ENCODE assay signal across 19 mouse cellular contexts in the genomic region with DNA sequence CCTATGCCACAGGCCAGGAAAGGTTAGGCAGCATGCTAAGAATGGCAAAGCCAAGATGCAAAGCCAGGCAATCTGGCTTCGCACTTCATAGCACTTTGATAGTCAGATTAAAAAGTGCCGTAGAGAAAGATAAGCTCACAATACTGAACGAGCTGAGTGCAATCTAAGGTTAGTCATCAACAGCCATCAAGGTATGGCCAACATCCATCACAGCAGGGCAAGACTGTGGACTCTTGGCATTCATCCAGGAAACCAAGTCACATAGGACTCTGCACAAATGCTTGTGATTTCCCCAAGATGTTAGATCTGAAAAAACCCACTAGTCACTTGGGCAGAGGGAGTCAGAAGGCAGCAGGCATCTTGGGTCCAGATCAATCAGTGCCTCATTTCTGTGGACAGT. TPM values are rescaled to one million over a fixed set of nuclear protein-coding genes. Genes with fewer than 3 reads are reported as not detected.
DNase-seq lines count a peak whose midpoint lies in the region; ATAC-seq lines count a peak whose summit lies in the region.
"Had no signal": no experiment of that assay in that cellular context is flagged by ENCODE, and none has a peak within 500 bp of the region (broad histone marks: within the 10 kb centered on the region; RNA-seq: fewer than 3 reads in every experiment).

No protein-coding gene starts in this region.

- H3K9ac ChIP-seq in kidney, embryonic 15.5 days: no peak overlapping the region
- H3K9ac ChIP-seq in kidney, embryonic 14.5 days (ENCODE audit: low read depth, low read length): no peak overlapping the region
- H3K9ac ChIP-seq in intestine, embryonic 16.5 days (ENCODE audit: low read depth, low read length): no peak overlapping the region
- H3K9ac ChIP-seq: embryonic facial prominence, embryonic 12.5 days; forebrain, embryonic 13.5 days; forebrain, embryonic 15.5 days had no signal

- H3K9me3 ChIP-seq in kidney, embryonic 15.5 days (replicated peaks): no peaks in the 10 kb centered on the region
- H3K9me3 ChIP-seq in kidney, embryonic 14.5 days (ENCODE audit: control insufficient read depth, low read length): no peaks in the 10 kb centered on the region
- H3K9me3 ChIP-seq in intestine, embryonic 16.5 days (ENCODE audit: control insufficient read depth, low read length): no peaks in the 10 kb centered on the region
- H3K9me3 ChIP-seq: embryonic facial prominence, embryonic 10.5 days; embryonic facial prominence, embryonic 12.5 days; forebrain, embryonic 13.5 days; forebrain, embryonic 15.5 days had no signal

- no peak; the same call in 1 of the 2 replicates for ATAC-seq in kidney, embryonic 15.5 days (replicated peaks; ENCODE audit: low FRiP score)
- ATAC-seq in kidney, embryonic 14.5 days (ENCODE audit: low FRiP score, low TSS enrichment): no peak
- peak; percentile 64 for ATAC-seq in intestine, embryonic 16.5 days
- ATAC-seq: forebrain, embryonic 13.5 days; forebrain, embryonic 15.5 days had no signal

- intact Hi-C loops in heart, postnatal 10 days (cut with DNase I): no loop called here

- no peak overlapping the region for H3K4me3 ChIP-seq in kidney, embryonic 15.5 days (replicated peaks)
- H3K4me3 ChIP-seq in kidney, embryonic 14.5 days (ENCODE audit: low read length): no peak overlapping the region
- H3K4me3 ChIP-seq in intestine, embryonic 16.5 days (ENCODE audit: low read length): no peak overlapping the region
- H3K4me3 ChIP-seq: embryonic facial prominence, embryonic 10.5 days; embryonic facial prominence, embryonic 12.5 days; forebrain, embryonic 13.5 days; forebrain, embryonic 15.5 days had no signal

- peaks cover 32% of the 10 kb centered on the region for H3K27me3 ChIP-seq in kidney, embryonic 15.5 days
- peaks cover 15% of the 10 kb centered on the region for H3K27me3 ChIP-seq in kidney, embryonic 14.5 days (ENCODE audit: control insufficient read depth, insufficient read depth, low read length)
- no peaks in the 10 kb centered on the region for H3K27me3 ChIP-seq in intestine, embryonic 16.5 days (replicated peaks; ENCODE audit: control insufficient read depth, insufficient read depth, low read length)

- DNase-seq in heart, adult 11 months: peak; percentile 84
- no peak for DNase-seq in heart, postnatal 10 days
- DNase-seq in 3T3-L1 (ENCODE audit: low read depth, low spot score): peak; percentile 29
- DNase-seq in urinary bladder, adult 18-20 months (ENCODE audit: low spot score in 2 of 2): no peak
- DNase-seq in cerebellum, postnatal 36 days: no peak
- DNase-seq: adrenal gland, adult 2 months; adrenal gland, postnatal 10 days; adrenal gland, postnatal 25 days; cerebellum, adult 11 months; cerebellum, adult 18-20 months; cerebellum, adult 8-10 months; cerebellum, adult 9-11 months had no signal

- peak overlapping the region; percentile 56 for H3K27ac ChIP-seq in kidney, embryonic 15.5 days
- H3K27ac ChIP-seq in kidney, embryonic 14.5 days (ENCODE audit: low read depth, low read length): no peak overlapping the region
- H3K27ac ChIP-seq in intestine, embryonic 16.5 days (ENCODE audit: low read length): no peak overlapping the region
- H3K27ac ChIP-seq: embryonic facial prominence, embryonic 10.5 days; embryonic facial prominence, embryonic 12.5 days; forebrain, embryonic 13.5 days; forebrain, embryonic 15.5 days had no signal

- H3K4me2 ChIP-seq in kidney, embryonic 15.5 days: no peak overlapping the region
- H3K4me2 ChIP-seq in kidney, embryonic 14.5 days (replicated peaks; ENCODE audit: low read depth, low read length): no peak overlapping the region
- H3K4me2 ChIP-seq in intestine, embryonic 16.5 days (ENCODE audit: low read depth, low read length): no peak overlapping the region
- H3K4me2 ChIP-seq: embryonic facial prominence, embryonic 12.5 days; forebrain, embryonic 13.5 days; forebrain, embryonic 15.5 days had no signal

- WGBS in kidney, embryonic 15.5 days: 69% methylated on average over 3 of the region's 3 CpGs
- 71% methylated on average over 3 of the region's 3 CpGs for WGBS in kidney, embryonic 14.5 days
- 56% methylated on average over 3 of the region's 3 CpGs for WGBS in intestine, embryonic 16.5 days

- peaks cover 46% of the 10 kb centered on the region for H3K4me1 ChIP-seq in kidney, embryonic 15.5 days
- peaks cover 16% of the 10 kb centered on the region; the same call in 1 of the 2 replicates for H3K4me1 ChIP-seq in kidney, embryonic 14.5 days (ENCODE audit: control insufficient read depth, insufficient read depth, low read length)
- H3K4me1 ChIP-seq in intestine, embryonic 16.5 days (ENCODE audit: control insufficient read depth, insufficient read depth, low read length): peaks cover 13% of the 10 kb centered on the region

- H3K36me3 ChIP-seq in kidney, embryonic 15.5 days: no peaks in the 10 kb centered on the region
- H3K36me3 ChIP-seq in kidney, embryonic 14.5 days (ENCODE audit: control insufficient read depth, insufficient read depth, low read length): no peaks in the 10 kb centered on the region
- no peaks in the 10 kb centered on the region for H3K36me3 ChIP-seq in intestine, embryonic 16.5 days (ENCODE audit: control insufficient read depth, insufficient read depth, low read length)
- H3K36me3 ChIP-seq: embryonic facial prominence, embryonic 10.5 days; embryonic facial prominence, embryonic 12.5 days; forebrain, embryonic 15.5 days had no signal

RNA-seq across cellular contexts. Expression of gene Lamc2, which starts 1.8 kb away (rescaled TPM):
- total RNA-seq in heart, postnatal 10 days (2021): 10 to 100 TPM in 1 of 2 experiments, 1 to 10 TPM in 1; 9.2 to 13.4 TPM
- 42.3 and 43.8 TPM in 2 replicates for polyA plus RNA-seq in kidney, embryonic 15.5 days (2015; fragmentation: Nextera tagmentation; extraction: Ambion mirVana)
- polyA plus RNA-seq in kidney, embryonic 14.5 days (2014; fragmentation: Nextera tagmentation; extraction: Ambion mirVana): 24.5 and 44.2 TPM in 2 replicates
- polyA plus RNA-seq in intestine, embryonic 16.5 days (2015; fragmentation: Nextera tagmentation; extraction: Ambion mirVana): 6.0 and 6.6 TPM in 2 replicates

Comparison
In these comparisons a context has a peak if more than half of its experiments do, and no peak if none do; other contexts are left out.
1. DNase-seq: peak in heart, adult 11 months (single experiment) and 3T3-L1 (single experiment); none in heart, postnatal 10 days (0 of 2), urinary bladder, adult 18-20 months (0 of 2) and cerebellum, postnatal 36 days (0 of 2).